Mouse (Mus musculus): Measurements from ENCODE around the gene Macrod1. TPM values are rescaled to one million over a fixed set of nuclear protein-coding genes. Genes with fewer than 3 reads are reported as not detected.

Gene Macrod1
- polyA plus RNA-seq, 1 experiment from 2014 or later: 11.0 TPM

- TF ChIP-seq CTCF (IDR thresholded peaks at IDR 0.05; ENCODE audit: low read depth): no peak
- H3K9ac ChIP-seq: no peak overlapping the region
These were observed 114.3 kb downstream of the Macrod1 start for GRCm38 (mm10) chr19:7170916-7171315.

GRCm38 (mm10) chr19:7171447-7171846 is 114.8 kb downstream of the Macrod1 start:
- no peak overlapping the region for H3K4me2 ChIP-seq
- H3K9me3 ChIP-seq (ENCODE audit: low read depth, low read length): no peaks in the 10 kb centered on the region
- TF ChIP-seq CTCF (IDR thresholded peaks at IDR 0.05; ENCODE audit: low read depth): no peak
- H3K27me3 ChIP-seq (ENCODE audit: insufficient read depth, low read length): peaks cover 25% of the 10 kb centered on the region
- H3K27ac ChIP-seq (ENCODE audit: low read depth): no peak overlapping the region
- no peak overlapping the region for H3K4me3 ChIP-seq (ENCODE audit: low read depth, low read length)
- no peaks in the 10 kb centered on the region for H3K36me3 ChIP-seq (ENCODE audit: insufficient read depth)
- WGBS: 14% methylated on average over 8 of the region's 8 CpGs
- H3K4me1 ChIP-seq (ENCODE audit: insufficient read depth): peaks cover 10% of the 10 kb centered on the region; the same call in 1 of the 2 replicates
- no peak overlapping the region for H3K9ac ChIP-seq
- ATAC-seq (ENCODE audit: insufficient read depth): peak; percentile 23; the same call in 1 of the 2 replicates
- DNase-seq: peak; percentile 34

More at GRCm38 (mm10) chr19:7170916-7171315, 114.3 kb downstream of the Macrod1 start:
- Histone ChIP-seq H3K4me3 (ENCODE audit: low read depth, low read length) (no peak overlapping the region), H3K27ac (ENCODE audit: low read depth) (no peak overlapping the region), H3K4me2 (no peak overlapping the region), H3K9me3 (ENCODE audit: low read depth, low read length) (no peaks in the 10 kb centered on the region), H3K27me3 (ENCODE audit: insufficient read depth, low read length) (peaks cover 30% of the 10 kb centered on the region), H3K4me1 (ENCODE audit: insufficient read depth) (peaks cover 10% of the 10 kb centered on the region; the same call in 1 of the 2 replicates), H3K36me3 (ENCODE audit: insufficient read depth) (no peaks in the 10 kb centered on the region)
- DNase-seq: no peak
- 72% methylated on average over 6 of the region's 6 CpGs for WGBS
- no peak for ATAC-seq (ENCODE audit: insufficient read depth)

GRCm38 (mm10) chr19:7172051-7172866 is 115.6 kb downstream of the Macrod1 start:
- ATAC-seq (ENCODE audit: insufficient read depth) (peak; percentile 78), DNase-seq (peak; percentile 70)
- Histone ChIP-seq H3K27ac (ENCODE audit: low read depth) (no peak overlapping the region), H3K27me3 (ENCODE audit: insufficient read depth, low read length) (peaks cover 17% of the 10 kb centered on the region), H3K9me3 (ENCODE audit: low read depth, low read length) (no peaks in the 10 kb centered on the region), H3K9ac (no peak overlapping the region), H3K36me3 (ENCODE audit: insufficient read depth) (no peaks in the 10 kb centered on the region), H3K4me2 (no peak overlapping the region), H3K4me1 (ENCODE audit: insufficient read depth) (peaks cover 10% of the 10 kb centered on the region; the same call in 1 of the 2 replicates), H3K4me3 (ENCODE audit: low read depth, low read length) (no peak overlapping the region)
- no peak for TF ChIP-seq CTCF (IDR thresholded peaks at IDR 0.05; ENCODE audit: low read depth)
- WGBS: 20% methylated on average over 13 of the region's 13 CpGs

- ATAC-seq (ENCODE audit: insufficient read depth): no peak
These were observed 119.6 kb downstream of the Macrod1 start for GRCm38 (mm10) chr19:7176041-7176696.

GRCm38 (mm10) chr19:7177804-7178511 is 121.3 kb downstream of the Macrod1 start:
- no peak for TF ChIP-seq CTCF (IDR thresholded peaks at IDR 0.05; ENCODE audit: low read depth)
- Histone ChIP-seq H3K27ac (ENCODE audit: low read depth) (no peak overlapping the region), H3K4me3 (ENCODE audit: low read depth, low read length) (no peak overlapping the region), H3K27me3 (ENCODE audit: insufficient read depth, low read length) (peaks cover 15% of the 10 kb centered on the region; the same call in 1 of the 2 replicates), H3K4me2 (no peak overlapping the region), H3K9me3 (ENCODE audit: low read depth, low read length) (no peaks in the 10 kb centered on the region), H3K4me1 (ENCODE audit: insufficient read depth) (peaks cover 7% of the 10 kb centered on the region; the same call in 1 of the 2 replicates), H3K9ac (no peak overlapping the region), H3K36me3 (ENCODE audit: insufficient read depth) (no peaks in the 10 kb centered on the region)
- DNase-seq (peak; percentile 22), ATAC-seq (ENCODE audit: insufficient read depth) (no peak)
- 42% methylated on average over 13 of the region's 13 CpGs for WGBS

More at GRCm38 (mm10) chr19:7176041-7176696, 119.6 kb downstream of the Macrod1 start:
- Histone ChIP-seq H3K4me1 (ENCODE audit: insufficient read depth) (peaks cover 10% of the 10 kb centered on the region; the same call in 1 of the 2 replicates), H3K4me2 (no peak overlapping the region), H3K27me3 (ENCODE audit: insufficient read depth, low read length) (0 out of 2 replicates have a peak, but pooled peaks cover 4% of the 10 kb centered on the region), H3K4me3 (ENCODE audit: low read depth, low read length) (no peak overlapping the region), H3K27ac (ENCODE audit: low read depth) (no peak overlapping the region), H3K9me3 (ENCODE audit: low read depth, low read length) (no peaks in the 10 kb centered on the region), H3K36me3 (ENCODE audit: insufficient read depth) (no peaks in the 10 kb centered on the region), H3K9ac (no peak overlapping the region; the same call in 1 of the 2 replicates)
- WGBS: 8% methylated on average over 11 of the region's 11 CpGs
- DNase-seq: peak; percentile 54
- no peak for TF ChIP-seq CTCF (IDR thresholded peaks at IDR 0.05; ENCODE audit: low read depth)

GRCm38 (mm10) chr19:7178841-7179452 is 122.3 kb downstream of the Macrod1 start:
- H3K36me3 ChIP-seq (ENCODE audit: insufficient read depth): no peaks in the 10 kb centered on the region
- WGBS: 46% methylated on average over 3 of the region's 3 CpGs
- ATAC-seq (ENCODE audit: insufficient read depth) (no peak), DNase-seq (no peak)
- peak overlapping the region; percentile 24; the same call in 1 of the 2 replicates for H3K27ac ChIP-seq (ENCODE audit: low read depth)
- H3K4me3 ChIP-seq (ENCODE audit: low read depth, low read length): no peak overlapping the region
- no peak overlapping the region for H3K9ac ChIP-seq
- H3K4me2 ChIP-seq: no peak overlapping the region
- H3K4me1 ChIP-seq (ENCODE audit: insufficient read depth): peaks cover 7% of the 10 kb centered on the region; the same call in 1 of the 2 replicates
- no peak for TF ChIP-seq CTCF (IDR thresholded peaks at IDR 0.05; ENCODE audit: low read depth)
- peaks cover 17% of the 10 kb centered on the region; the same call in 1 of the 2 replicates for H3K27me3 ChIP-seq (ENCODE audit: insufficient read depth, low read length)
- H3K9me3 ChIP-seq (ENCODE audit: low read depth, low read length): no peaks in the 10 kb centered on the region
